Mouse (Mus musculus): ENCODE measurements around the gene Gm20518.

Gm20518 gene

DNA sequence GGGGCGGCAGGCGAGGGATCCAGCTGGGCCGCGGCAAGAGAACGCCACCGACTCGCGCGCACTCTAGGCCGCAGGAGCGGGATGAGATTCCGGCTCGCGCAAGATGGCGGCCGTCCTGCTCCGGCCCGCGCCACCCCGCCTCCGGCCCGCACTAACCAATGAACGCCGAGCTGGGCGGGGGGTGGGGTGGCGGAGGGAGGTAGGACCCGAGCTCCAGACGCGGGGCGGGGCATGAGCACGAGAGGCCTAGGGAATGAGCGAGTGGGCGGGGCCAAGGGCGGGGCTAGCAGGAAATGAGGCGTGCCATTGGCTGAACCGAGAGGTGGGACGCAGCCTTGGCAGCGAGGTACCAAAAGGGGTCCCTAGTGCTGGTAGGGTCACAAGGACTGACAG lies at the start of gene Gm20518:
Gene Gm20518, minus strand, starts transcription at position 105 of the 393 bp plus-strand sequence.
- peak; percentile 92 for ATAC-seq (ENCODE audit: low TSS enrichment)

DNA sequence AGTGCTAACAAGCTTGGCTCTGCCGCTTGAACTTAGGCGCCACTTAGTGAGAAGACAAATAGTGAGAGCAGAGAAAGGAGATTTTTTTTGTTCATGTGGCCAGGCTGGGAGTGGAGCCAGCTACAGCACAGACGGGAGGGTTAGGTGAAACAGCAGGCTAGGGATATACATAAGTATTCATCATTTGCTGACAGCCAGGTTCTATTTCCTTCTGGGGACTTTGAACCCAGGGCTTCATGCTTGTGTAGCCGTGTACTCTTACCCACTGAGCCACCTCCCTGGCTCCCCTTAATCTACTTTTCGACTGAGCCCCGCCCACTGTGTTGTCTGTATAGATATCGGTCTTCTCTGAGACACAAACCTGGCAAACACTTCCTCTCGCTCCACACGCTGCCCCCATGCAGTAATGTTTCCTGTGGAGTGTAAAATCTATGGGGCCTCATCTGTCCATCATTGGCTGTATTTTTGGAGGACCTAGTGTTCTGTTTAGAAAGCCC lies 47.8 kb upstream of the Gm20518 start:
- ATAC-seq (ENCODE audit: low TSS enrichment): no peak

- ATAC-seq (ENCODE audit: low TSS enrichment): peak; percentile 93
Observed at GRCm38 (mm10) chr16:17938821-17939220, 47.4 kb upstream of the Gm20518 start.

- no peak for ATAC-seq (ENCODE audit: low TSS enrichment)
Observed at GRCm38 (mm10) chr16:17938187-17938586, 46.7 kb upstream of the Gm20518 start.

GRCm38 (mm10) chr16:17936776-17937175 lies 45.3 kb upstream of the Gm20518 start:
- no peak for ATAC-seq (ENCODE audit: low TSS enrichment)

GRCm38 (mm10) chr16:17934445-17934910 lies 43.0 kb upstream of the Gm20518 start:
- no peak for ATAC-seq (ENCODE audit: low TSS enrichment)

DNA sequence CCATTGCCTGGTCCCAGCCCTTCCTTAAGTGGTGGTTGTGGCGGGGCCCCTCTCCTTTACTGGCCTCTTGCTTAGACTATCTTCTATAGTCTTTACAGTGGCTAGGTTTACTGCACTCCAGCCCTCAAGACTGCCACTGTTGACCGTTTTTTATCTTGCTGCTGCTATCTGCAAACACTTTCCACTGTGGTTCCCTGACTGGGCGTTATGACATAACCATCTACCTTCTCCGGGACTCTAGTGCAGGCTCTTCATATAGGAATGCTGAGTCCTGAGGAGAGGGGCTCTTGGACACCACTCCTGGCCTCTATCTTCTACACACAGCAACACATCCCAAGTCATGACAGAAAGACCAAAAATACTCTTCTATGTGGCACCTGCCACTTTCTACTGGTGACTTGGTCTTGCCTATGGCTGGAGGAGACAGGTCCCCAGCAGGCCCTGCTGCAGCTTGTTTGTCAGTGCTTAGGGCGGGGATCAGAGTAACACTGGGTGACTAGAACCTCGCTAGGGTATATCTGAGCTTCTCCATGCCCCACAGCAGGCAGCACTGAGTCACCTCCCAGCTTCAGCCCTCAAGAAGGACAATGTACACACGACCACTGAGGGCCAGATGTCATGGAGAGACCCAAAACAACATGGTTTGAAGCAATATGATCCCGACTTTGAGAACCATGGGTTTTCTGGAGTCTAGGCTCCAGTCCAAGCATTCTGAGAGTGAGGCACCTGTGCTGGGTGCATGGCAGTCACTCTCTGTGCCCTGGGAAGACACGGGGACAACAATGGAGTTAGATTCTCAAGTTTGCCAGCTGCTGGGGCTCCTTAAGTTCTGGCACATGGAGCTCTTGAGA lies 42.3 kb upstream of the Gm20518 start:
- ATAC-seq (ENCODE audit: low TSS enrichment): no peak

- ATAC-seq (ENCODE audit: low TSS enrichment): peak; percentile 21; the same call in 1 of the 2 replicates
Observed at GRCm38 (mm10) chr16:17931906-17932460, 40.5 kb upstream of the Gm20518 start.

GRCm38 (mm10) chr16:17929631-17930030 lies 38.2 kb upstream of the Gm20518 start:
- ATAC-seq (ENCODE audit: low TSS enrichment): no peak

DNA sequence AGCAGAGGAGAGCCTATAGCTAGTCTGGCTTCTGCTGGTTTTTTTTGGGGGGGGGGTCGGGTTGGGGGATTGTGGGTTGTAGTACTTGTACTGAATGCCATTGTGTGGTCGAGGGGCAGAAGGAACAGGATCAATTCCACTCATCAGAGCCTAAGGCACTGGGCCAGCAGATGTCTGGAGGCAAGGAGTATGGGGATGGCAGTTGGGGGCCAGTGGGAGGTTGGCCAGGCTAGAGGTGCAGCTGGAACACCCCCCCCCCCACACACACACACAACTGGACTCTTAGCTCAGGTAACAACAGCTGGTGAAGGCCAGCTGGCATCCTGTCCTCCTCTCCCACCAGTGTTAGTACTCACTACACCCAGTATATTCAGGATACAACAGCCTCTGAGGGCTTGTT lies 37.7 kb upstream of the Gm20518 start:
- no peak for ATAC-seq (ENCODE audit: low TSS enrichment)

DNA sequence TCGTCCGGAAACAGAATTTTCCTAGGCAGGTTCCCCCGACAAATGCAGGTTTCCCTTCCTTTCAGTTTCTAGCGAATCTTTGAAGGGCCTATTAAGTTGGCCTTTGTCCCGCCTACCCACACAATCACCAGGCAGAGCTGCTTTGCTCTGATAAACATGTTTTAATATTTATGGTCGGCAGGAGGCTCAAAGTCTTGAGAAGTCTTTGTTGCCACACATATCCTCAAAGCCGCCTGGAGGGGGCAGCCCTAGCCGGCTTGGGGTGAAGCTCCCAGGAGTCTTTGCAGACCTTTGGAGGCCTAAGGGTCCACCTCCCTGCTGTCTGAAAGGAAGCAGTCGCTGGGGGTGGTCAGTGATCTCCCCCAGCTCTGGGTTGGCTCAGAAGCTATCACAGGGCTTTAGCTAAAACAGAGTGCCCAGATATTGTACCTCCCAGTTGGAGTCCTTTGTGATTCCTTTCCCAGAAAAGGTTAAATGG lies 37.2 kb upstream of the Gm20518 start:
- peak; percentile 35; the same call in 1 of the 2 replicates for ATAC-seq (ENCODE audit: low TSS enrichment)

GRCm38 (mm10) chr16:17928087-17928580 lies 36.7 kb upstream of the Gm20518 start, which contains the start of gene Slc25a1:
TSS of gene Slc25a1 (minus strand) at chr16:17928219.
- ATAC-seq (ENCODE audit: low TSS enrichment): peak; percentile 58

GRCm38 (mm10) chr16:17927351-17928082 lies 36.0 kb upstream of the Gm20518 start:
- peak; percentile 10; the same call in 1 of the 2 replicates for ATAC-seq (ENCODE audit: low TSS enrichment)

DNA sequence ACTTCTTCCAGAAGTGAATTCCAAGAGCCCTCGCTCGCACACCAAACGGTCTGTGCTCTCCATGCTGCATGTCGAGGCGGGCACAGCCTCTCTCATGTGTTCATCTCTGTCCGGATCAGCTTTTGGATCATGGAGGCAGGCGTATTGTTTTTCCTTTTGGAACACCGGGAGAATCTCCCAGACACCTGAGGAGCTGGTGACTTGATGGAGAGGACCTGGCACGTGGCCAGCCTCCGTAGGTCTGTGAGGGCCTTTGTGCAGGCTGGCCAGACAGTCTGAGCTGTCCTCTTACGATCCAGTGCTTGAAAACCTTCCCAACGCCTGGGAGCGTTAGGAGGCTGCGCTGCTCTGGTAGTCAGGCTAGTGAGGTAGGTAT lies 30.7 kb upstream of the Gm20518 start:
- 0 out of 2 replicates have a peak, but pooled peaks have one; percentile 10 for ATAC-seq (ENCODE audit: low TSS enrichment)

GRCm38 (mm10) chr16:17921325-17922162 lies 30.1 kb upstream of the Gm20518 start:
- peak; percentile 95 for ATAC-seq (ENCODE audit: low TSS enrichment)

- no peak for ATAC-seq (ENCODE audit: low TSS enrichment)
Observed at GRCm38 (mm10) chr16:17920586-17920985, 29.1 kb upstream of the Gm20518 start.

- no peak for ATAC-seq (ENCODE audit: low TSS enrichment)
Observed at GRCm38 (mm10) chr16:17914307-17915249, 23.1 kb upstream of the Gm20518 start, which contains the start of gene Gsc2. TSS of gene Gsc2 (minus strand) at chr16:17915059.

DNA sequence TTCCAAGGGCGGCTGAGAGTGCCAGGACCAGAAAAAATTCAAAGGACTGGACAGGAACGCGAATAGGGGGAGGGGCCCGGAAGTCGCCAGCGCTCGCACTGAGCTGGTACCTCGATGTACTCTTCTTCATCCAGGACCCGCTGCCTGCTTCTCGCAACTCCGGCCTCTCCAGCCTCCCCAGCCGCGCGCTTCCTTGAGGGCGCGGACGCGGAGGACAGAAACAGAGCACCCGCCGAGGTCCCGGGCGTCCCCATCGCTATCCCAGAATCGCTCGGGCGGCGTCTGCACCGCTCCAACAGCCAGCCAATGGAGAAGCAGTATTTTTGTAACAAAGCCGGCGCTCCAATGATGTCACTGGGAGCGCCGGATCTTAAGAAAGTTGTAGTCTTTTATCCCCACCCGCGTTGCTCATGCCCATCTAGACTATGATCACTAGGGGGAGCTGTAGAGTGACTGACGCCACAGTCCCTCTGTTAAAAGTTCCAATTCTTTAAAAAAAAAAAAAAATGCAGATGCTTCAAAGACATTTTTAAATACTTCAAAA lies 19.7 kb upstream of the Gm20518 start, which contains the start of gene Ess2:
Gene Ess2, minus strand, starts transcription at position 297 of the 544 bp plus-strand sequence.
- ATAC-seq (ENCODE audit: low TSS enrichment): peak; percentile 98

DNA sequence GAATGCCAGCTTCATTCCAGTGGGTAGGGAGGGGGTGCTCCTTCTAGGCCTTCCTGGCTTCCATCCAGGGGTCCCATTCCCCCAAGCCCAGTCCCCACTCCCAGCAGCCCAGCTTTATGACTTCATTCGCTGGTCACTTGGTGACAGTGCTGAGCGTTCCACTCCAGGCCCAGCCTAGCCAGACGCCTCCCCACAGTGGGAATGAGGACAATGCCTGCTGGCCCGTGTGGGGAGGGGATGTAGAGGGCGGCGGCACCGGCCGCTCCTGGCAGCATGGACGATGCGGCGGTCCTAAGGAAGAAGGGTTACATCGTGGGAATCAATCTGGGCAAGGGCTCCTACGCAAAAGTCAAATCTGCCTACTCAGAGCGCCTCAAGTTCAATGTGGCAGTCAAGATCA lies 7.0 kb upstream of the Gm20518 start, which contains the start of the genes Dgcr2 and Tssk2:
Gene Dgcr2, minus strand, starts transcription at position 101 of the 400 bp plus-strand sequence.
Gene Tssk2, plus strand, starts transcription at position 176 of the 400 bp plus-strand sequence.
- ATAC-seq (ENCODE audit: low TSS enrichment): no peak

Data from frontal cortex, adult (tissue).